Mouse (Mus musculus): ENCODE results near the gene E2f8. TPM values are rescaled to one million over a fixed set of nuclear protein-coding genes. Genes with fewer than 3 reads are reported as not detected.

E2f8 gene
- polyA plus RNA-seq (2016; fragmentation: Nextera tagmentation; extraction: Ambion mirVana), result 23.0 and 24.3 TPM in 2 replicates

GRCm38 (mm10) chr7:48881486-48881885 lies at the start of gene E2f8:
TSS of gene E2f8 (minus strand) at chr7:48881596.
- no peaks in the 10 kb centered on the region for H3K27me3 ChIP-seq (replicated peaks)
- H3K9me3 ChIP-seq (replicated peaks), result no peaks in the 10 kb centered on the region
- peak within 1 kb of the TSS; percentile 89 for H3K4me2 ChIP-seq
- H3K4me1 ChIP-seq (replicated peaks), result peaks cover 16% of the 10 kb centered on the region
- peak within 1 kb of the TSS; percentile 90 for H3K27ac ChIP-seq (ENCODE audit: poor library complexity, severe bottlenecking)
- H3K4me3 ChIP-seq, result peak within 1 kb of the TSS; percentile 94
- under 1% methylated on average over 38 of the region's 41 CpGs for WGBS
- peak within 1 kb of the TSS; percentile 94 for H3K9ac ChIP-seq
- peak; percentile 86 for ATAC-seq (ENCODE audit: insufficient number of reproducible peaks, low FRiP score)
- H3K36me3 ChIP-seq, result peaks cover 19% of the 10 kb centered on the region

- Histone ChIP-seq H3K27ac (ENCODE audit: poor library complexity, severe bottlenecking) (no peak overlapping the region), H3K27me3 (replicated peaks) (no peaks in the 10 kb centered on the region), H3K9ac (no peak overlapping the region), H3K4me2 (no peak overlapping the region), H3K9me3 (replicated peaks) (no peaks in the 10 kb centered on the region), H3K4me3 (no peak overlapping the region), H3K4me1 (replicated peaks) (peaks cover 14% of the 10 kb centered on the region), H3K36me3 (no peaks in the 10 kb centered on the region)
- WGBS, result 58% methylated on average over 5 of the region's 5 CpGs
- no peak for ATAC-seq (ENCODE audit: insufficient number of reproducible peaks, low FRiP score)
Measured at GRCm38 (mm10) chr7:48930399-48930798, 49.0 kb upstream of the E2f8 start.

GRCm38 (mm10) chr7:48928364-48928763 lies 47.0 kb upstream of the E2f8 start:
- H3K4me1 ChIP-seq (replicated peaks), result peaks cover 22% of the 10 kb centered on the region
- ATAC-seq (ENCODE audit: insufficient number of reproducible peaks, low FRiP score), result peak; percentile 33; the same call in 1 of the 2 replicates

GRCm38 (mm10) chr7:48925214-48925613 lies 43.8 kb upstream of the E2f8 start:
- WGBS, result 28% methylated on average over 3 of the region's 3 CpGs
- Histone ChIP-seq H3K9ac (no peak overlapping the region), H3K4me2 (no peak overlapping the region), H3K27me3 (replicated peaks) (no peaks in the 10 kb centered on the region), H3K9me3 (replicated peaks) (no peaks in the 10 kb centered on the region), H3K4me1 (replicated peaks) (peaks cover 15% of the 10 kb centered on the region), H3K4me3 (no peak overlapping the region), H3K36me3 (no peaks in the 10 kb centered on the region), H3K27ac (ENCODE audit: poor library complexity, severe bottlenecking) (peak overlapping the region; percentile 58; the same call in 1 of the 2 replicates)
- peak; percentile 66; the same call in 1 of the 2 replicates for ATAC-seq (ENCODE audit: insufficient number of reproducible peaks, low FRiP score)

More at GRCm38 (mm10) chr7:48928364-48928763, 47.0 kb upstream of the E2f8 start:
- Histone ChIP-seq H3K9me3 (replicated peaks) (no peaks in the 10 kb centered on the region), H3K27me3 (replicated peaks) (no peaks in the 10 kb centered on the region), H3K36me3 (no peaks in the 10 kb centered on the region), H3K4me3 (no peak overlapping the region), H3K9ac (no peak overlapping the region), H3K4me2 (no peak overlapping the region), H3K27ac (ENCODE audit: poor library complexity, severe bottlenecking) (no peak overlapping the region)
- 12% methylated on average over 3 of the region's 3 CpGs for WGBS

- Histone ChIP-seq H3K27ac (ENCODE audit: poor library complexity, severe bottlenecking) (no peak overlapping the region), H3K4me1 (replicated peaks) (peaks cover 15% of the 10 kb centered on the region), H3K27me3 (replicated peaks) (no peaks in the 10 kb centered on the region), H3K4me3 (no peak overlapping the region), H3K9me3 (replicated peaks) (no peaks in the 10 kb centered on the region), H3K36me3 (no peaks in the 10 kb centered on the region), H3K9ac (no peak overlapping the region), H3K4me2 (no peak overlapping the region)
- 75% methylated on average over 10 of the region's 10 CpGs for WGBS
- no peak for ATAC-seq (ENCODE audit: insufficient number of reproducible peaks, low FRiP score)
Measured at GRCm38 (mm10) chr7:48923620-48924019, 42.2 kb upstream of the E2f8 start.

- Histone ChIP-seq H3K36me3 (no peaks in the 10 kb centered on the region), H3K9me3 (replicated peaks) (no peaks in the 10 kb centered on the region), H3K4me3 (no peak overlapping the region), H3K4me2 (no peak overlapping the region; the same call in 1 of the 2 replicates), H3K27me3 (replicated peaks) (no peaks in the 10 kb centered on the region), H3K9ac (no peak overlapping the region), H3K27ac (ENCODE audit: poor library complexity, severe bottlenecking) (no peak overlapping the region), H3K4me1 (replicated peaks) (peaks cover 17% of the 10 kb centered on the region)
- 47% methylated on average over 11 of the region's 11 CpGs for WGBS
- no peak for ATAC-seq (ENCODE audit: insufficient number of reproducible peaks, low FRiP score)
Measured at GRCm38 (mm10) chr7:48918389-48918788, 37.0 kb upstream of the E2f8 start.

GRCm38 (mm10) chr7:48917988-48918387 lies 36.6 kb upstream of the E2f8 start:
- ATAC-seq (ENCODE audit: insufficient number of reproducible peaks, low FRiP score), result no peak
- no peaks in the 10 kb centered on the region for H3K27me3 ChIP-seq (replicated peaks)
- H3K4me3 ChIP-seq, result no peak overlapping the region
- no peak overlapping the region; the same call in 1 of the 2 replicates for H3K4me2 ChIP-seq
- H3K36me3 ChIP-seq, result no peaks in the 10 kb centered on the region
- WGBS, result 32% methylated on average over 5 of the region's 5 CpGs
- H3K9ac ChIP-seq, result no peak overlapping the region
- H3K27ac ChIP-seq (ENCODE audit: poor library complexity, severe bottlenecking), result no peak overlapping the region
- no peaks in the 10 kb centered on the region for H3K9me3 ChIP-seq (replicated peaks)
- H3K4me1 ChIP-seq (replicated peaks), result peaks cover 17% of the 10 kb centered on the region

GRCm38 (mm10) chr7:48917463-48917862 lies 36.1 kb upstream of the E2f8 start:
- peaks cover 17% of the 10 kb centered on the region for H3K4me1 ChIP-seq (replicated peaks)
- H3K9ac ChIP-seq, result no peak overlapping the region
- H3K4me3 ChIP-seq, result no peak overlapping the region
- H3K27me3 ChIP-seq (replicated peaks), result no peaks in the 10 kb centered on the region
- ATAC-seq (ENCODE audit: insufficient number of reproducible peaks, low FRiP score), result peak; percentile 78
- no peak overlapping the region for H3K4me2 ChIP-seq
- H3K36me3 ChIP-seq, result no peaks in the 10 kb centered on the region
- WGBS, result 26% methylated on average over 5 of the region's 5 CpGs
- H3K27ac ChIP-seq (ENCODE audit: poor library complexity, severe bottlenecking), result peak overlapping the region; percentile 55
- no peaks in the 10 kb centered on the region for H3K9me3 ChIP-seq (replicated peaks)

GRCm38 (mm10) chr7:48914630-48915506 lies 33.5 kb upstream of the E2f8 start:
- ATAC-seq (ENCODE audit: insufficient number of reproducible peaks, low FRiP score), result no peak

GRCm38 (mm10) chr7:48911146-48911545 lies 29.8 kb upstream of the E2f8 start:
- no peaks in the 10 kb centered on the region for H3K9me3 ChIP-seq (replicated peaks)
- no peaks in the 10 kb centered on the region for H3K36me3 ChIP-seq
- no peak overlapping the region for H3K4me3 ChIP-seq
- H3K4me2 ChIP-seq, result no peak overlapping the region
- H3K9ac ChIP-seq, result no peak overlapping the region
- no peak overlapping the region for H3K27ac ChIP-seq (ENCODE audit: poor library complexity, severe bottlenecking)
- peaks cover 12% of the 10 kb centered on the region for H3K4me1 ChIP-seq (replicated peaks)
- no peaks in the 10 kb centered on the region for H3K27me3 ChIP-seq (replicated peaks)
- no peak for ATAC-seq (ENCODE audit: insufficient number of reproducible peaks, low FRiP score)

More at GRCm38 (mm10) chr7:48914630-48915506, 33.5 kb upstream of the E2f8 start:
- H3K4me2 ChIP-seq, result no peak overlapping the region
- H3K27me3 ChIP-seq (replicated peaks), result no peaks in the 10 kb centered on the region
- no peaks in the 10 kb centered on the region for H3K9me3 ChIP-seq (replicated peaks)
- peaks cover 17% of the 10 kb centered on the region for H3K4me1 ChIP-seq (replicated peaks)
- 74% methylated on average over 12 of the region's 12 CpGs for WGBS
- H3K27ac ChIP-seq (ENCODE audit: poor library complexity, severe bottlenecking), result no peak overlapping the region
- no peaks in the 10 kb centered on the region for H3K36me3 ChIP-seq
- no peak overlapping the region for H3K4me3 ChIP-seq
- H3K9ac ChIP-seq, result no peak overlapping the region

- WGBS, result 78% methylated on average over 6 of the region's 6 CpGs
- Histone ChIP-seq H3K4me1 (replicated peaks) (peaks cover 7% of the 10 kb centered on the region), H3K27ac (ENCODE audit: poor library complexity, severe bottlenecking) (no peak overlapping the region), H3K4me2 (no peak overlapping the region), H3K4me3 (no peak overlapping the region), H3K36me3 (no peaks in the 10 kb centered on the region), H3K9me3 (replicated peaks) (no peaks in the 10 kb centered on the region), H3K27me3 (replicated peaks) (no peaks in the 10 kb centered on the region), H3K9ac (no peak overlapping the region)
- ATAC-seq (ENCODE audit: insufficient number of reproducible peaks, low FRiP score), result no peak
Measured at GRCm38 (mm10) chr7:48910282-48910681, 28.9 kb upstream of the E2f8 start.
